Mouse (Mus musculus) subcutaneous adipose tissue, adult 2 months (tissue): ENCODE results near the gene Ring1. TPM values are rescaled to one million over a fixed set of nuclear protein-coding genes. Genes with fewer than 3 reads are reported as not detected.

Experiments
- polyA plus RNA-seq: library from polyadenylated mRNA; depleted of rRNA; stranded (reverse); fragments of >200 nt; gene quantifications from 2 replicates; pipeline ENCODE4 v1.2.3, GENCODE M21; 2012; ENCODE audit warnings: low replicate concordance; rRNA removed

Gene Ring1
- polyA plus RNA-seq, result 31.6 and 54.8 TPM in 2 replicates

GRCm38 (mm10) chr17:34024317-34024821 lies at the start of gene Ring1:
Gene Ring1 (minus strand): TSS chr17:34024680.

GRCm38 (mm10) chr17:34038878-34039561 lies 14.5 kb upstream of the Ring1 start, which contains the start of gene Col11a2:
Gene Col11a2 (plus strand): TSS chr17:34039437.

GRCm38 (mm10) chr17:34031465-34032173 lies 7.1 kb upstream of the Ring1 start, which contains the start of the genes Slc39a7 and Rxrb:
Gene Slc39a7 (minus strand): TSS chr17:34031682.
Gene Rxrb (plus strand): TSS chr17:34031812.

DNA sequence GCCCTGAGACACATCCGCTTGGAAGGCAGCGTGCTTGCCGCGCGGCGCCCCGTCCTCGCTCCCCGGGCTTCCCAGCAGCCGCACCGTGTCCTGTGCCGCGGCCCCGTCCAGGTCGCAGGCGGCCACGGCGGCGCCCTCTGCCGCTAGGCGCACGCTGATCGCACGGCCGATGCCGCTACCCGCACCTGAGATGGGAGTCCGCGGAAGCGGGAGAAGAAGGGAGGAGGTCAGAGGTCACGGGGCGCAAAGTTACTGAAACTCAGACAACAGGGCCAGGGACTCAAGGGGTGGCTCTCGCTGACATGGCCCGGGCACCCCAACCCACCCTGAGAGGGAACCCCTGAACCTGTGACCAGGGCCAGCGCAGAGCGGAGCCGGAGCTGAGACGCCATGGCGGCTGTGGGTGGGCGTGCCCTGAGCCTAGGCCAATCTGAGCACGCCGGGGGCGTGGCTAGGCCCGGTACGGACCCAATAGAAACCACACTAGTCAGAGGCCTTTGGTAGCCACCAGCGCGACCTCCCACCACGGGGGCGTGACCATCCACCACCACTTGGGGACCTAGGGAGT lies 3.3 kb upstream of the Ring1 start, which contains the start of gene H2-Ke6:
Gene H2-Ke6 (minus strand): TSS at position 405 of the 568 bp plus-strand sequence.

DNA sequence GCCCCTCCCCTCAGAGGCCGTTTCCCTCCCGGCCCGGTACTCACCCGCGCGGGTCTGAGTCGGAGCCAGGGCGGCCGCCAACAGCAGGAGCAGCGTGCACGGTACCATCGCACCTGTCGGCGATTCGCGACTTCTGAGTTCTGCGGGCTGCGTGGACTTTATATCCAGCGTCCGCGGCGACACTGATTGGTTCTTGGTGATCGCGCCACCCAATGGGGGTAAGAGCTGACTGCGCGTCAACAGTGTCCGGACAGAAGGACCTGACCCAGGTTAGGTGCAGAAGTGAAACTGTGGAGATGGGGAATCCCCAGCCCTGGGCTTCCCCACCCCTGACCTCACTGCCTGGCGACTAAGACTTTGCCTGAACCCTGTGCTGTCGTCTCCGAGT lies 24.3 kb downstream of the Ring1 start, which contains the start of gene H2-K1:
Gene H2-K1 (minus strand): TSS at position 198 of the 388 bp plus-strand sequence.

Other genes starting within 250 kb of the Ring1 start
- gene Angptl4, start 242.8 kb downstream of the Ring1 start, polyA plus RNA-seq, result 131 and 603 TPM in 2 replicates
- gene Kank3, start 214.2 kb downstream of the Ring1 start, polyA plus RNA-seq, result 124 and 438 TPM in 2 replicates
- gene Rps28, start 200.1 kb downstream of the Ring1 start, polyA plus RNA-seq, result 443 and 1,172 TPM in 2 replicates
- 619 and 635 TPM in 2 replicates for gene Ndufa7, start 200.1 kb downstream of the Ring1 start, polyA plus RNA-seq
- 142 and 168 TPM in 2 replicates for gene Cd320, start 181.6 kb downstream of the Ring1 start, polyA plus RNA-seq
- not detected in 2 replicates for gene Gm7029, start 150.8 kb downstream of the Ring1 start, polyA plus RNA-seq
- gene Kifc1, start 134.0 kb downstream of the Ring1 start, polyA plus RNA-seq, result 1.6 and 9.5 TPM in 2 replicates
- 0.22 and 0.39 TPM in 2 replicates for gene Platr17, start 119.5 kb downstream of the Ring1 start, polyA plus RNA-seq
- gene Daxx, start 115.3 kb downstream of the Ring1 start, polyA plus RNA-seq, result 47.5 and 58.9 TPM in 2 replicates
- gene Tapbp, start 108.8 kb downstream of the Ring1 start, polyA plus RNA-seq, result 206 and 319 TPM in 2 replicates
- gene Zbtb22, start 108.8 kb downstream of the Ring1 start, polyA plus RNA-seq, result 42.7 and 55.1 TPM in 2 replicates
- gene Rgl2, start 95.1 kb downstream of the Ring1 start, polyA plus RNA-seq, result 157 and 179 TPM in 2 replicates
- 29.4 and 29.5 TPM in 2 replicates for gene Pfdn6, start 84.3 kb downstream of the Ring1 start, polyA plus RNA-seq
- gene Wdr46, start 84.0 kb downstream of the Ring1 start, polyA plus RNA-seq, result 15.8 and 36.0 TPM in 2 replicates
- gene B3galt4, start 73.2 kb downstream of the Ring1 start, polyA plus RNA-seq, result 6.6 and 9.0 TPM in 2 replicates
- 65.8 and 76.5 TPM in 2 replicates for gene Vps52, start 68.9 kb downstream of the Ring1 start, polyA plus RNA-seq
- 464 and 878 TPM in 2 replicates for gene Rps18, start 68.7 kb downstream of the Ring1 start, polyA plus RNA-seq
- gene H2-K1, start 24.3 kb downstream of the Ring1 start, polyA plus RNA-seq, result 3,046 and 5,899 TPM in 2 replicates
- gene H2-Ke6, start 3.4 kb upstream of the Ring1 start, polyA plus RNA-seq, result 86.6 and 99.6 TPM in 2 replicates
- gene Slc39a7, start 7.0 kb upstream of the Ring1 start, polyA plus RNA-seq, result 134 and 217 TPM in 2 replicates
- gene Rxrb, start 7.1 kb upstream of the Ring1 start, polyA plus RNA-seq, result 48.9 and 66.9 TPM in 2 replicates
- gene Col11a2, start 14.8 kb upstream of the Ring1 start, polyA plus RNA-seq, result 0.62 and 1.1 TPM in 2 replicates
- gene H2-Oa, start 67.7 kb upstream of the Ring1 start, polyA plus RNA-seq, result 1.5 and 8.0 TPM in 2 replicates
- 57.9 and 70.0 TPM in 2 replicates for gene H2-DMa, start 94.9 kb upstream of the Ring1 start, polyA plus RNA-seq
- 90.8 and 138 TPM in 2 replicates for gene Brd2, start 98.0 kb upstream of the Ring1 start, polyA plus RNA-seq
- gene H2-DMb2, start 118.6 kb upstream of the Ring1 start, polyA plus RNA-seq, result 4.7 and 9.3 TPM in 2 replicates
- gene H2-DMb1, start 128.4 kb upstream of the Ring1 start, polyA plus RNA-seq, result 81.8 and 86.9 TPM in 2 replicates
- 50.0 and 54.7 TPM in 2 replicates for gene Tap1, start 162.9 kb upstream of the Ring1 start, polyA plus RNA-seq
- gene Psmb9, start 163.1 kb upstream of the Ring1 start, polyA plus RNA-seq, result 69.5 and 80.5 TPM in 2 replicates
- gene Psmb8, start 173.0 kb upstream of the Ring1 start, polyA plus RNA-seq, result 118 and 150 TPM in 2 replicates
- gene Tap2, start 178.8 kb upstream of the Ring1 start, polyA plus RNA-seq, result 59.2 and 66.5 TPM in 2 replicates
- gene H2-Ob, start 214.2 kb upstream of the Ring1 start, polyA plus RNA-seq, result 4.2 and 6.1 TPM in 2 replicates
- 701 and 1,325 TPM in 2 replicates for gene H2-Ab1, start 233.0 kb upstream of the Ring1 start, polyA plus RNA-seq